11 mouse cellular contexts compared by ENCODE assay signal in genomic region chr5:119449166-119449565, GRCm38 (mm10).
DNase-seq lines count a peak whose midpoint lies in the region; ATAC-seq lines count a peak whose summit lies in the region.
"Had no signal": no experiment of that assay in that cellular context is flagged by ENCODE, and none has a peak within 500 bp of the region (broad histone marks: within the 10 kb centered on the region; RNA-seq: fewer than 3 reads in every experiment).

No protein-coding gene starts in this region.

- no peaks in the 10 kb centered on the region for H3K27me3 ChIP-seq in embryonic facial prominence, embryonic 15.5 days
- H3K27me3 ChIP-seq in kidney, embryonic 16.5 days (ENCODE audit: insufficient read depth, low read length): peaks cover 2% of the 10 kb centered on the region; the same call in 1 of the 2 replicates
- H3K27me3 ChIP-seq: hindbrain, embryonic 15.5 days; Patski had no signal

- ATAC-seq in embryonic facial prominence, embryonic 15.5 days (ENCODE audit: insufficient number of reproducible peaks, low FRiP score, low TSS enrichment, low read depth): peak; percentile 51; the same call in 1 of the 2 replicates
- ATAC-seq in kidney, embryonic 16.5 days (ENCODE audit: low FRiP score, low TSS enrichment): no peak
- ATAC-seq: Patski had no signal

- intact Hi-C loops in heart, postnatal 36 days (cut with DNase I): no loop called here

- H3K27ac ChIP-seq in embryonic facial prominence, embryonic 15.5 days (replicated peaks): no peak overlapping the region
- no peak overlapping the region for H3K27ac ChIP-seq in kidney, embryonic 16.5 days (ENCODE audit: low read length)
- H3K27ac ChIP-seq: hindbrain, embryonic 15.5 days had no signal

- no peak overlapping the region for H3K4me3 ChIP-seq in embryonic facial prominence, embryonic 15.5 days (replicated peaks)
- H3K4me3 ChIP-seq in kidney, embryonic 16.5 days (ENCODE audit: low read length): no peak overlapping the region
- H3K4me3 ChIP-seq: hindbrain, embryonic 15.5 days had no signal

- no peak overlapping the region for H3K4me2 ChIP-seq in embryonic facial prominence, embryonic 15.5 days (replicated peaks)
- no peak overlapping the region for H3K4me2 ChIP-seq in kidney, embryonic 16.5 days (replicated peaks; ENCODE audit: low read depth, low read length)
- H3K4me2 ChIP-seq: hindbrain, embryonic 15.5 days had no signal

- H3K4me1 ChIP-seq in embryonic facial prominence, embryonic 15.5 days: peaks cover 9% of the 10 kb centered on the region
- 0 out of 2 replicates have a peak, but pooled peaks cover 5% of the 10 kb centered on the region for H3K4me1 ChIP-seq in kidney, embryonic 16.5 days (ENCODE audit: insufficient read depth, low read length)
- H3K4me1 ChIP-seq: hindbrain, embryonic 15.5 days had no signal

- H3K9me3 ChIP-seq in embryonic facial prominence, embryonic 15.5 days (replicated peaks): no peaks in the 10 kb centered on the region
- no peaks in the 10 kb centered on the region for H3K9me3 ChIP-seq in kidney, embryonic 16.5 days (ENCODE audit: low read length)
- H3K9me3 ChIP-seq: hindbrain, embryonic 15.5 days had no signal

- DNase-seq in frontal cortex, postnatal 10 days (ENCODE audit: low spot score in 2 of 2): peak; percentile 9 to 17
- DNase-seq in frontal cortex, adult 2 months (ENCODE audit: extremely low spot score in 1 of 2, low spot score in 1 of 2): no peak
- peak; percentile 27 to 35 for DNase-seq in adrenal gland, adult 18-20 months (ENCODE audit: low spot score in 2 of 2)
- DNase-seq in heart, postnatal 36 days: peak; percentile 10 to 18
- no peak for DNase-seq in MN1 (ENCODE audit: low spot score)
- no peak for DNase-seq in kidney, postnatal 14 days
- DNase-seq: kidney, postnatal 25 days had no signal

- 26% methylated on average over 7 of the region's 7 CpGs for WGBS in embryonic facial prominence, embryonic 15.5 days
- WGBS in kidney, embryonic 16.5 days: 47% methylated on average over 7 of the region's 7 CpGs

- no peaks in the 10 kb centered on the region for H3K36me3 ChIP-seq in embryonic facial prominence, embryonic 15.5 days
- H3K36me3 ChIP-seq in kidney, embryonic 16.5 days (ENCODE audit: insufficient read depth, low read length): no peaks in the 10 kb centered on the region
- H3K36me3 ChIP-seq: hindbrain, embryonic 15.5 days had no signal

- no peak overlapping the region for H3K9ac ChIP-seq in embryonic facial prominence, embryonic 15.5 days
- H3K9ac ChIP-seq in kidney, embryonic 16.5 days (replicated peaks; ENCODE audit: low read length): no peak overlapping the region
- H3K9ac ChIP-seq: hindbrain, embryonic 15.5 days had no signal

Comparison
In these comparisons a context has a peak if more than half of its experiments do, and no peak if none do; other contexts are left out.
1. DNase-seq: peak in frontal cortex, postnatal 10 days (2 of 2), adrenal gland, adult 18-20 months (2 of 2) and heart, postnatal 36 days (2 of 2); none in frontal cortex, adult 2 months (0 of 2), MN1 (single experiment) and kidney, postnatal 14 days (single experiment).